Mouse (Mus musculus) spleen, adult 2 months (tissue): ENCODE data around the gene Rragb. TPM values are rescaled to one million over a fixed set of nuclear protein-coding genes. Genes with fewer than 3 reads are reported as not detected.
A peak's percentile ranks its signal among the peaks of the same experiment; 100 is the strongest.

Source experiments
- DNase-seq, 2 experiments: peaks; one replicate each; pipeline versions ENCODE4 v3.0.0 to v3.0.0-alpha.2; 2012 to 2021; ENCODE audit warnings: low spot score in 2 of 2, low read depth in 1 of 2
- H3K27ac ChIP-seq: fragments of 200-500 bp; 2 replicates; pipeline ENCODE4 v1.5.1; 2012; ENCODE audit warnings: low read length, inconsistent platforms; ENCODE audit not compliant: insufficient read depth
- H3K27me3 ChIP-seq: fragments of 200-500 bp; 2 replicates; pipeline ENCODE4 v1.6.1; 2012; ENCODE audit warnings: mild to moderate bottlenecking, moderate library complexity, low read length, inconsistent platforms; ENCODE audit not compliant: control insufficient read depth, insufficient read depth
- H3K36me3 ChIP-seq: fragments of 200-500 bp; 2 replicates; pipeline ENCODE4 v1.6.1; 2012; ENCODE audit warnings: mild to moderate bottlenecking, low read length, inconsistent platforms; ENCODE audit not compliant: control insufficient read depth, insufficient read depth
- H3K4me1 ChIP-seq: fragments of 200-500 bp; 2 replicates; pipeline ENCODE4 v1.6.1; 2011; ENCODE audit warnings: inconsistent platforms; ENCODE audit not compliant: control insufficient read depth, insufficient read depth, insufficient read length
- H3K4me3 ChIP-seq: fragments of 200-500 bp; 2 replicates; pipeline ENCODE4 v1.5.1; 2011; ENCODE audit warnings: mild to moderate bottlenecking, inconsistent platforms; ENCODE audit not compliant: insufficient read depth, insufficient read length; ENCODE audit errors: extremely low read depth
- CTCF ChIP-seq: fragments of 200-500 bp; IDR thresholded peaks from 2 replicates; pipeline ENCODE4 v1.5.1; 2011; ENCODE audit warnings: mild to moderate bottlenecking, inconsistent platforms; ENCODE audit not compliant: insufficient read depth, insufficient read length, insufficient replicate concordance; ENCODE audit errors: extremely low read depth
- POLR2A ChIP-seq: fragments of 200-500 bp; IDR thresholded peaks from 2 replicates; pipeline ENCODE4 v1.6.1; 2011; ENCODE audit warnings: low read depth, low read length, inconsistent platforms
- WGBS: fragments of 180-500 bp; shearing (Covaris S2); methylation state at CpG from one replicate; pipeline ENCODE4 v1.1.7; 2018; 5-methylcytosine and 5-hydroxymethylcytosine counted together
- polyA plus RNA-seq: library from polyadenylated mRNA; depleted of rRNA; stranded (reverse); fragments of >200 nt; gene quantifications from 2 replicates; pipeline ENCODE4 v1.2.3, GENCODE M21; 2012; rRNA removed

Rragb gene
- 2.9 and 3.8 TPM in 2 replicates for polyA plus RNA-seq

DNA sequence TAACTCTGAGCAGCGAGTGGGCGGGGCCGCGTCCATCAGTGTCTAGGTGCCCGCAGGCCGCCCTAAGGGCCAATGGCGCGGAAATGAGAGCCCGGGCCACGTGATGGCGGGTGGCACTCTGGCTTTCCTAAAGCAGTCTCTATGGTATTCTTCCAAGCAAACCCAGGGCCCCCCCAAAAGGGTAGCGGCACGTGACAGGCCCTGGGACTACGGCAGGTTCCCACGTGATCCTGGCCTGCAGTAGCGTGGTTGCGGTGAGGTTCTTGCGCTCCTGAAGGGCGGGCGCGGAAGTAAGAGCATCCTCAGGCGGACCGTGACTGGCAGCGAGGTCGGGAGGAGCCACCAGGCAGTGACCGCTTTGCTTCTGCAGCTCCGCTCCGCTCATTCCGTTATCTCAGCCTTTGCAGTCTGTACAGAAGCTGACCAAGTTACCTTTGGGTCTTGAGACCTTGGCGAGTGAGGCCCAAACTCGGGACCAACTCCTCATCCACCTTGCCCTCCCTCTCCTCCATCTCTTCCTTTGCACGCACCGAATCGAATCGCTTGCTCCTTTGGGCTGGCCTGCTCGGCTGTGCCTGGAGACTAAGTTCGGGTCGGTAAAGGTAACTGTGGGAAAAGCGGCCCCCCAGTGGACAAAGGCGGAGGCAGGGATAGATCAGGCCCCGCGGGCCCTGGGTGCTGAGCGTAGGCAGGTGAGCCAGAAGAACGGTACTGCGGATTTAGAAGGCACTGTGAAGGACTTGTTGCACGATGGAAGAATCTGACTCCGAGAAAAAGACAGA, at the start of gene Rragb:
Gene Rragb, plus strand, starts transcription at position 248 of the 782 bp plus-strand sequence.
- WGBS, result 30% methylated on average over 47 of the region's 47 CpGs

DNA sequence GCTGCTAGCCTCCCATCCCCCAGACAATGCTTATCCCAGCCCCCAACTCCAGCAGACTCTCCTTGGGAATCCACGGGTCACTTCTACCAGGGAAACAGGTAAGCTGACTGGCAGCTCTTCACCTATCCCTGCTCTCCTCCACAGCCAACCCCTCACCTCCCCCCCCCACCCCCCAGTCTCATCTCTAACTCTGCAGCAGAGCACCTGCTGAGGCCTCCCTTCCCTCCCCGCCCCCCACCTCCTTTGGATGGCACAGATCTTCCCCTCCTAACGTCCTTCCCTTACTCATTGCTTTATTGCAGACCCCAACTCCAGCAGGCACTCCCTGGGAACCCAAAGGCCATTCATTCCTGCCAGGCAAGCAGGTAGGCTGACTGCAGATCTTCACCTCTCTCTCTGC, 21.3 kb upstream of the Rragb start, which contains the start of gene Foxr2:
Gene Foxr2, plus strand, starts transcription at position 301 of the 400 bp plus-strand sequence.
- 25% methylated on average over 3 of the region's 3 CpGs for WGBS
- H3K4me1 ChIP-seq, result no peaks in the 10 kb centered on the region
- TF ChIP-seq POLR2A (no peak), CTCF (no peak)
- H3K4me3 ChIP-seq, result no peak within 1 kb of the TSS
- H3K27me3 ChIP-seq, result no peaks in the 10 kb centered on the region
- DNase-seq, result no peak
- no peaks in the 10 kb centered on the region for H3K36me3 ChIP-seq
- H3K27ac ChIP-seq, result no peak within 1 kb of the TSS

More for the DNA sequence above, at the start of gene Rragb:
- Histone ChIP-seq H3K4me3 (peak within 1 kb of the TSS; percentile 55), H3K36me3 (no peaks in the 10 kb centered on the region), H3K27ac (0 out of 2 replicates have a peak within 1 kb of the TSS, but pooled peaks have one; percentile 30), H3K27me3 (no peaks in the 10 kb centered on the region), H3K4me1 (no peaks in the 10 kb centered on the region)
- TF ChIP-seq POLR2A, result no peak
- no peak for TF ChIP-seq CTCF
- peak; percentile 62 to 68 for DNase-seq

DNA sequence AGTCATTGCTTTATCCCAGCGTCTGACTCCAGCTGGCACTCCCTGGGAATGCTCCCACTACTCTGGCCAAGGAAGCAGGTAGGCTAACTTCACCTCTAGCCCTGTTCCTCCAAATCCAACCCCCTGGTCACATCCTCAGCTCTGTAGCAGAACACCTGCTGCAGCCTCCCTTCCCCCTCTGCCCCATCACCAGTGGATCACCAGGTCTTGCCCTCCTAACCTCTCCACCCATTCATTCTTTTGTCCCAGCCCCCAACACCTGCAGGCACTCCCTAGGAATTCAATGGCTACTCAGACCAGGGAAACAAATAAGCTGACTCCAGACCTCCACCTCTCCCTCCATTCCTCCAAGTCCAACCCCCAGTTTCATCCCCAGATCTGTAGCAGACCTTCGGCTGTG, 20.8 kb upstream of the Rragb start:
- no peaks in the 10 kb centered on the region for H3K4me1 ChIP-seq
- WGBS, result 53% methylated on average over 2 of the region's 2 CpGs
- DNase-seq, result no peak
- TF ChIP-seq POLR2A (no peak), CTCF (no peak)
- no peak overlapping the region for H3K27ac ChIP-seq
- no peak overlapping the region for H3K4me3 ChIP-seq
- H3K27me3 ChIP-seq, result no peaks in the 10 kb centered on the region
- no peaks in the 10 kb centered on the region for H3K36me3 ChIP-seq

DNA sequence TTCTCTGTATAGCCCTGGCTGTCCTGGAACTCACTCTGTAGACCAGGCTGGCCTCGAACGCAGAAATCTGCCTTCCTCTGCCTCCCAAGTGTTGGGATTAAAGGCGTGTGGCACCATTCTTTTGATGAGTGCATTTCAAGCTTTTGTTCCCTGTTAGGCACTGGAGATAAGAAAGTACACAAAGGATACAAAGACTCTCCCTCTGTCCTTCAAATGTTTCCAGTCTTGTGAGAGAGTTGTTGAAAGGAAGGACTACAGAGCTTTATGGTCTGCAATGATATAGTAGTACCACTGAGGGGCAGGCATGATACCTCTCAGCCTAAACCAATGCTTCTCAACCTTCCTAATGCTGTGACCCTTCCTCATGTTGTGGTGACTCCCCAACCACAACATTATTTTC, 2.9 kb downstream of the Rragb start:
- Histone ChIP-seq H3K27me3 (no peaks in the 10 kb centered on the region), H3K27ac (no peak overlapping the region), H3K36me3 (no peaks in the 10 kb centered on the region), H3K4me1 (no peaks in the 10 kb centered on the region), H3K4me3 (no peak overlapping the region)
- no peak for DNase-seq
- no peak for TF ChIP-seq POLR2A
- no peak for TF ChIP-seq CTCF
- WGBS, result 87% methylated on average over 3 of the region's 3 CpGs

DNA sequence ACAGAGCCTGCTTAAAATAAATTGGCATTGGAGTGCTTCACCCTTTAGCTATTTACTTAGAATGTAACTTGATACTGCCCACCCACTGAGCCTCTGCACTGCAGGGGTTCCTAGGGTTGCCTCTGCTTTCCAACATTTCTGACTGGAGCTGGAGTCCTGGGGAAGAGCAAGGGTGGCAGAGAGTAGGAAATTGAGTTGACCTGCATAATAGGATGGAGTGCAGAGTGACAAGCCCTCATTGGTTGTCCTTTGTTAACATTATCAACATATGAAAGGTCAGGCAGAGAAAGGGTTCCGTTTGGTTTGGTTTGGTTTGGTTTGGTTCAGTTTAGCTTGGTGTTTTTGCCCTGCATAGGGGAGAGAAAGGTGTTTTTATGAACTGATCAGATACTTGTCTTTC, 12.0 kb downstream of the Rragb start:
- no peak overlapping the region for H3K27ac ChIP-seq
- no peaks in the 10 kb centered on the region for H3K27me3 ChIP-seq
- 64% methylated on average over 1 of the region's 1 CpGs for WGBS
- no peak overlapping the region for H3K4me3 ChIP-seq
- TF ChIP-seq CTCF, result no peak
- TF ChIP-seq POLR2A, result no peak
- DNase-seq, result no peak
- H3K4me1 ChIP-seq, result no peaks in the 10 kb centered on the region
- H3K36me3 ChIP-seq, result no peaks in the 10 kb centered on the region

DNA sequence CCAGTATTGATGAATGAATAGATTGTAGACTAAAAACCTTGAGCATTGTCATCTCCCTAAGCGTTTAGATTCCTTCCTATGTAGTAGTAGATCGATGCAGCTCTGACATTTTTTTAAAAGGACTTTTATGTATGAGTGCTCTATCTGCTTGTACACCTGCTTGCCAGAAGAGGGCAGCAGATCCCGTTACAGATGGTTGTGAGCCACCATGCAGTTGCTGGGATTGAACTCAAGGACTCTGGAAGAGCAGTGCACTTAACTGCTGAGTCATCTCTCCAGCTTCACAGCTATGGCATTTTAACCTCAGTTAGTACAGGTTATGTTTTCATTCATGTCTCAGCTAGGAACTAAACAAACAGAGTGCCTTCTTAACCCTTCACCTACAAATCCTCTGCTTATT, 15.5 kb downstream of the Rragb start:
- H3K4me3 ChIP-seq, result no peak overlapping the region
- no peaks in the 10 kb centered on the region for H3K4me1 ChIP-seq
- H3K27ac ChIP-seq, result no peak overlapping the region
- TF ChIP-seq POLR2A (no peak), CTCF (peak; percentile 25; the same call in 1 of the 2 replicates)
- no peaks in the 10 kb centered on the region for H3K27me3 ChIP-seq
- H3K36me3 ChIP-seq, result no peaks in the 10 kb centered on the region
- 41% methylated on average over 3 of the region's 3 CpGs for WGBS
- peak in 1 of 2 experiments; percentile 3 for DNase-seq

DNA sequence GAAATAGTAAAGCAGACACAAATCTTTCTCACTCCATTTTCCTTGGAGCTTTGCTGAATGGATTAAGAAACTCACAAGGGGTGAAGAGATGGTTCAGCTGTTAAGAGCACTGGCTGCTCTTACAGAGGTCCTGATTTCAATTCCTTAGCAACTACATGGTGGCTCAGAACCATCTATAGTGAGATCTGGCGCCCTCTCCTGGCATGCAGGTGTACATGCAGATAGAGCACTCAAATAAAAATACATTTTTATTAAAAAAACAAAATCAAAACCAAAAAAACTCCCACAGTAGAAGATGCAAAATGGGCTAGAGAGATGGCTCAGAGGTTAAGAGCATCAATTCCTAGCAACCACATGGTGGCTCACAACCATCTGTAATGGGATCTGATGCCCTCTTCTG, 35.0 kb downstream of the Rragb start:
- 12% methylated on average over 1 of the region's 1 CpGs for WGBS
- Histone ChIP-seq H3K4me1 (no peaks in the 10 kb centered on the region), H3K36me3 (no peaks in the 10 kb centered on the region), H3K27me3 (no peaks in the 10 kb centered on the region), H3K4me3 (no peak overlapping the region), H3K27ac (no peak overlapping the region)
- TF ChIP-seq POLR2A (no peak), CTCF (no peak)
- DNase-seq, result no peak
